Mouse (Mus musculus) Patski (cell line): Measurements from ENCODE around the gene Ccm2. TPM values are rescaled to one million over a fixed set of nuclear protein-coding genes. Genes with fewer than 3 reads are reported as not detected.
A peak's percentile ranks its signal among the peaks of the same experiment; 100 is the strongest.

Experiments used
- ATAC-seq: fragments of 100-300 bp; one replicate; pipeline ENCODE4 v1.8.0; 2021
- CTCF ChIA-PET: fragments of 350-600 bp; sonication (Branson Sonifier 250); formaldehyde crosslinking; loops from one replicate; lab custom pipeline; 2022; ENCODE audit warnings: inconsistent platforms; lab: Charles Lee
- POLR2A ChIA-PET: fragments of 350-600 bp; sonication (Branson Sonifier 250); formaldehyde crosslinking; loops from one replicate; lab custom pipeline; 2022; ENCODE audit warnings: antibody characterized with exemption, inconsistent platforms; lab: Charles Lee
- DNase-seq: peaks from one replicate; pipeline ENCODE4 v3.0.0-alpha.2; 2011; ENCODE audit warnings: low read depth, low spot score
- H3K27me3 ChIP-seq: fragments of 371-371 bp; one replicate; pipeline ENCODE4 v1.5.1; 2021
- CTCF ChIP-seq: fragments of 100-300 bp; IDR thresholded peaks from one replicate; pipeline ENCODE4 v1.5.1; 2021
- in situ Hi-C: fragments of 300-500 bp; cut with MboI; formaldehyde crosslinking; loops from 3 replicates; pipeline ENCODE4 v1.11.1; 2018; ENCODE audit warnings: low pct_unique_long_range_greater_than_20kb, mixed read lengths
- polyA plus RNA-seq: library from polyadenylated mRNA; unstranded; gene quantifications from one replicate; pipeline ENCODE4 v1.2.3, GENCODE M21; 2021

Gene Ccm2
- polyA plus RNA-seq, 1 experiment from 2014 or later = 60.9 TPM

GRCm38 (mm10) chr11:6602662-6603061 lies 56.0 kb downstream of the Ccm2 start:
- no peak for TF ChIP-seq CTCF
- POLR2A ChIA-PET = interaction anchor here (1.5 kb wide), 1 partner anchor 13 kb away, joined by 6 read pairs; no protein-coding TSS in a partner anchor
- H3K27me3 ChIP-seq = no peaks in the 10 kb centered on the region
- in situ Hi-C loops = no loop called here
- CTCF ChIA-PET = no interaction called here
- ATAC-seq = no peak
- no peak for DNase-seq

- POLR2A ChIA-PET = interaction anchor here (1.5 kb wide), 1 partner anchor 12 kb away, joined by 6 read pairs; no protein-coding TSS in a partner anchor
- DNase-seq (no peak), ATAC-seq (no peak)
- in situ Hi-C loops = no loop called here
- CTCF ChIA-PET = no interaction called here
- TF ChIP-seq CTCF = no peak
- no peaks in the 10 kb centered on the region for H3K27me3 ChIP-seq
These were observed 56.5 kb downstream of the Ccm2 start for GRCm38 (mm10) chr11:6603224-6603623.

DNA sequence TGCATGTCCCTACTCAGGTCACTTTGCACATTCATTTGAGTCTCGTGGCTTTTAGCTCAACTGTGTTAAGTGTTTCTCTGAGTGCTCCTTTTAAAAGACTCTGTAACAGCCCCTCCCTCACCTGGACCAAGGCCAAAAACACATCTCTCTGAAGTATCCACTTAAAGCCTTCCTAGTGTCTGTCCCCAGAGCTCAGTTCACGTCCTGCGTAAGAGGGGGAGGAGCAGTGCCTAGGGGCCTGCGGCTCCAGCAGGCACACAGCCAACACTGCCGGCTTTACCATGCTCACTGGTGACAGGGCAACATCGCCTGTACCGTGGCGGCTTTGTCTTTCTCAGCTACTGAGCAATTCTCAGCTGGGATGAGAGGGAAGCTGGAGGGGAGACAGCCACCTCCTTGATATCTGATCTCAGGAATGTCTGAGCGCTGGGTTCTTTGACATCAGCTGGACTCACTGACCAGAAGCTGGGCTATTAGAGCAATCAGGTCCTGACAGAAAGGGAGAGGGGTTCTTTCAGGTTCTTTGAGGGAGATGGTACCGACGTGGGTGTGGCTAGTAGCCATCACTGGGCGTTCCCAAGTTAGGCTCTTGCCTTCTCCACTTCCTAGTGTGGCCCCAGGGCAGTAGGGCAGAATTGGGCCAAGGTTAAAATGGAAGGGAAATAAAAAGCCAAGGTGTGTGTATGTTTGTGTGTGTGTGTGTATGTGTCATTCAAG lies 57.4 kb downstream of the Ccm2 start:
- POLR2A ChIA-PET = interaction anchor here (1.5 kb wide), 1 partner anchor 11 kb away, joined by 6 read pairs; no protein-coding TSS in a partner anchor
- TF ChIP-seq CTCF = no peak
- no peak for ATAC-seq
- in situ Hi-C loops = no loop called here
- DNase-seq = no peak
- H3K27me3 ChIP-seq = no peaks in the 10 kb centered on the region
- CTCF ChIA-PET = interaction anchor here (1.0 to 1.1 kb wide), 2 partner anchors 17 to 139 kb away, joined by 3 read pairs; no protein-coding TSS in a partner anchor

DNA sequence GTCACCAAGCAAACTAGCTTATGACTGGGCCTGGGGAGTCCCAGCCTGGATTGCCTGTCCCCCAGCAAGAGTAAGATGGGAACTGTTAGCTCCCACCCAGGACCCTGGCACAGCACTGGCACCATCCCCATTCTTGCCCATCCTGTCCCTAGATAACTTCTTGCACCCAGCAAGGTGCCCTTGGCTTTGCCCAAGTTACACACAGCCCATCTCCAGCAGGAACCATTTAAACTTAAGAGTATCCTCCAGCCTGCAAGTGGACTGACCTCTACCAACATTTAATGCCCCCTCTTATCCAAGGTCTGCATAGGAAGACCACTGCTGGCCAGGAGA lies 57.9 kb downstream of the Ccm2 start:
- no peaks in the 10 kb centered on the region for H3K27me3 ChIP-seq

GRCm38 (mm10) chr11:6605021-6605481 lies 58.4 kb downstream of the Ccm2 start:
- ChIA-PET POLR2A (interaction anchor here (1.6 to 1.7 kb wide), 2 partner anchors 14 to 16 kb away, joined by 4 read pairs; no protein-coding TSS in a partner anchor), CTCF (interaction anchor here (1.0 to 1.6 kb wide), 2 partner anchors 11 to 16 kb away, joined by 3 to 4 read pairs; no protein-coding TSS in a partner anchor)
- in situ Hi-C loops = no loop called here
- DNase-seq (no peak), ATAC-seq (peak; percentile 18)
- TF ChIP-seq CTCF = no peak
- no peaks in the 10 kb centered on the region for H3K27me3 ChIP-seq

More for the DNA sequence above, 57.9 kb downstream of the Ccm2 start:
- TF ChIP-seq CTCF = no peak
- ChIA-PET CTCF (interaction anchor here (1.0 to 1.6 kb wide), 3 partner anchors 12 to 140 kb away, joined by 3 to 4 read pairs (median 3); no protein-coding TSS in a partner anchor), POLR2A (interaction anchor here (1.6 kb wide), 1 partner anchor 14 kb away, joined by 4 read pairs; no protein-coding TSS in a partner anchor)
- in situ Hi-C loops = no loop called here
- DNase-seq (no peak), ATAC-seq (no peak)

DNA sequence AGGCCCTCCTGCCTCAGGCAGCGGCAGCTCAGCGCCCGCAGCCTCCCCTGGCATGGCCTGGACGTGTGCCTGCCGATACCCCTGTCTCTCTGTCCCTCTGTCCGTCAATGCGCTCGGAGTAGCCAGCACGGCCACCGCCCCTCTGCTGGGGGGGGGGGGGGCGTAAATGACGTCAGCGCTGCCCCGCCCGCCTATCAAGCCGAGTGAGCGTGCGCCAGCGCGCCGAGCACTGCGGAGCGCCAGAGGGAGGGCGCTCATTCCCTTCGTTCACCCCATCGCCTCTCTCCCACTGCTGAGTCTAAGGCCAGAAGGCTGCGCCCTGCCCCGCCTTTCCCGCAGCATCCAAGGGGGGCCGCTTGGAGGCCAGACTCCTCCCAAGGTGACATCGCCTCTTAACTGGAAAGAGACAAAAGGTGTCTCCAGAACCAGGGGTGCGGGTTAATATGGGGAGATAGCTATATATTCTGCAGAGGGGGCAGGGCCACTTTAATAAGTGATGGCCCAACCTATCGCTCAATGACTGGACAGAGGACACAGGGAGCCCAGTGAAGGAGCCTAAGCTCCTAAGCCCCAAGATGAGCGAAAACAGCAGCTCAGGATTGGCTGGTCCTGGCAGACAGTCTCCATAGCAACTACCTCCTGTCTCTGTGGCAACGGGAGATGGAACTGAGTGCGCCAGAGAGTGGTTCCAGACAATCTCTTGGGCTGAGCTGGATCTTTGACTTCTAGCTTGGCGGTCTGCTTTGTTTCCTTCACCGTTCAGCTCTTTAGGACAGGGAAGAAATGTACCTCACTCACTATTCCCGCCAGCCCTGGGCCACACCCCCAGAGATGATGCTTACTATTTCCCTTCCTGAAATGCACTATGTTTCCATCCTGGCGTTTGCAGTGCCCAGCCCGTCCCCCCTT lies 59.1 kb downstream of the Ccm2 start, which contains the start of gene Nacad:
Nacad (minus strand) TSS at position 563 of the 909 bp plus-strand sequence.
- ChIA-PET CTCF (interaction anchor here (0.9 to 1.6 kb wide), 2 partner anchors 11 to 13 kb away, joined by 4 read pairs; no protein-coding TSS in a partner anchor), POLR2A (interaction anchor here (1.6 to 1.9 kb wide), 3 partner anchors 13 to 19 kb away, joined by 4 to 6 read pairs (median 4); no protein-coding TSS in a partner anchor)
- in situ Hi-C loops = no loop called here
- TF ChIP-seq CTCF = no peak
- ATAC-seq = peak; percentile 79
- no peak for DNase-seq
- H3K27me3 ChIP-seq = no peaks in the 10 kb centered on the region

GRCm38 (mm10) chr11:6615250-6616205 lies 68.8 kb downstream of the Ccm2 start:
- ATAC-seq (no peak), DNase-seq (no peak)
- in situ Hi-C loops = no loop called here
- POLR2A ChIA-PET = interaction anchor here (0.9 to 1.4 kb wide), 4 partner anchors 8 to 144 kb away, joined by 3 to 6 read pairs (median 3); no protein-coding TSS in a partner anchor
- no peak for TF ChIP-seq CTCF
- CTCF ChIA-PET = interaction anchor here (0.8 kb wide), 3 partner anchors 9 to 23 kb away, joined by 3 to 4 read pairs (median 3); partner anchors contain the start of gene Nacad
- H3K27me3 ChIP-seq = no peaks in the 10 kb centered on the region

GRCm38 (mm10) chr11:6623704-6624103 lies 77.0 kb downstream of the Ccm2 start:
- no peak for TF ChIP-seq CTCF
- DNase-seq (no peak), ATAC-seq (no peak)
- no peaks in the 10 kb centered on the region for H3K27me3 ChIP-seq
- ChIA-PET CTCF (no interaction called here), POLR2A (interaction anchor here (0.6 kb wide), 1 partner anchor 35 kb away, joined by 3 read pairs; no protein-coding TSS in a partner anchor)
- in situ Hi-C loops = no loop called here
